Mouse (Mus musculus): Measurements from ENCODE around the gene Gm20503.

DNA sequence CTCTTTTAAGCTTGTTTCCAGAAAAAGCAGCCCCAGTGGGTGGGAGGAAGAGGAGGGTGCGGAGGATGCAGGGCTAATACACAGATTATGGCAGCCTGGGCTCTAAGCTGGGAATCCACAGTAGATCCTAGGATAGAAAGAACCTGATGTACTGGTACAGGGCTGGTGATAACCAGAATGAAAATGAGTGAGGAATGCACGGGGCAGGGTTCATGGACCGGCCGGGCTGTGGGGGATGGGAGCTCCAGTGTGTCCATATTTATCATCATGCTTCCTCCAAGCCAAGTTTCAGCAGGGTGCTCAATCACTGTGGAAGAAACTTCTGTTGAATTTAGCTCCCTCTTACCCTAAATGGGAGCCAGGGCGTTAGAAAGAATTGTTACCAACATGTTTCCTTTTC, 5.9 kb upstream of the Gm20503 start:
- no peak for TF ChIP-seq MAX (IDR thresholded peaks at IDR 0.05; ENCODE audit: low read length)
- no peak for TF ChIP-seq POLR2A (IDR thresholded peaks at IDR 0.05; ENCODE audit: low read depth, low read length)
- TF ChIP-seq CTCF (conservative IDR thresholded peaks at IDR 0.05 in 1 of 2, IDR thresholded peaks at IDR 0.05 in 1 of 2; ENCODE audit: low read depth in 2 of 2, low read length in 2 of 2): no peak
- no peak for TF ChIP-seq RCOR1 (conservative IDR thresholded peaks at IDR 0.05; ENCODE audit: low read depth, low read length)
- TF ChIP-seq POLR2AphosphoS2 (IDR thresholded peaks at IDR 0.05; ENCODE audit: low read depth, low read length): no peak
- TF ChIP-seq ZNF384 (IDR thresholded peaks at IDR 0.05; ENCODE audit: low read depth, low read length): no peak
- TF ChIP-seq SMC3 (IDR thresholded peaks at IDR 0.05; ENCODE audit: low read depth, low read length): no peak

All from CH12.LX (cell line).